Mouse (Mus musculus) stomach, postnatal 0 days (tissue): Measurements from ENCODE around the gene Tmem151b. TPM values are rescaled to one million over a fixed set of nuclear protein-coding genes. Genes with fewer than 3 reads are reported as not detected.
A peak's percentile ranks its signal among the peaks of the same experiment; 100 is the strongest.

Source experiments
- ATAC-seq: fragments of 200-750 bp; cut with Nextera tagmentation; 2 replicates; pipeline ENCODE4 v1.8.0; 2017; ENCODE audit not compliant: low FRiP score, low TSS enrichment
- DNase-seq: peaks from one replicate; pipeline ENCODE4 v3.0.0-alpha.2; 2016; ENCODE audit warnings: low spot score
- H3K27ac ChIP-seq: fragments of 300-500 bp; sonication (generic); replicated peaks from 2 replicates; pipeline ENCODE4 v1.5.1; 2014; ENCODE audit warnings: mild to moderate bottlenecking, control low read depth
- H3K27me3 ChIP-seq: fragments of 300-500 bp; sonication (generic); 2 replicates; pipeline ENCODE4 v1.6.1; 2014; ENCODE audit warnings: low read length; ENCODE audit not compliant: control insufficient read depth, insufficient read depth
- H3K36me3 ChIP-seq: fragments of 300-500 bp; sonication (generic); 2 replicates; pipeline ENCODE4 v1.6.1; 2014; ENCODE audit warnings: low read length, mixed read lengths; ENCODE audit not compliant: control insufficient read depth, insufficient read depth
- H3K4me1 ChIP-seq: fragments of 300-500 bp; sonication (generic); replicated peaks from 2 replicates; pipeline ENCODE4 v1.6.1; 2014; ENCODE audit warnings: antibody characterized with exemption; ENCODE audit not compliant: control insufficient read depth, insufficient read depth
- H3K4me2 ChIP-seq: fragments of 300-500 bp; sonication (generic); replicated peaks from 2 replicates; pipeline ENCODE4 v1.6.1; 2014; ENCODE audit warnings: low read depth, mild to moderate bottlenecking, control low read depth, moderate library complexity
- H3K4me3 ChIP-seq: fragments of 300-500 bp; sonication (generic); 2 replicates; pipeline ENCODE4 v1.5.1; 2014; ENCODE audit warnings: low read depth, low read length, control low read depth
- H3K9ac ChIP-seq: fragments of 300-500 bp; sonication (generic); 2 replicates; pipeline ENCODE4 v1.6.1; 2014; ENCODE audit warnings: mild to moderate bottlenecking, low read length, control low read depth, mixed read lengths
- H3K9me3 ChIP-seq: fragments of 300-500 bp; sonication (generic); 2 replicates; pipeline ENCODE4 v1.6.1; 2016; ENCODE audit warnings: low read length; ENCODE audit not compliant: control insufficient read depth
- CTCF ChIP-seq: IDR thresholded peaks from 2 replicates; pipeline ENCODE4 v1.5.1; 2016; ENCODE audit warnings: antibody characterized with exemption, low read depth, mild to moderate bottlenecking, moderate library complexity
- EP300 ChIP-seq: optimal IDR thresholded peaks from 2 replicates; pipeline ENCODE3; 2016; ENCODE audit warnings: antibody characterized with exemption
- WGBS: fragments of 180-500 bp; shearing (Covaris S2); extraction: QIAGEN DNeasy Blood & Tissue Kit; methylation state at CpG from one replicate; pipeline ENCODE4 v1.1.7; 2014; 5-methylcytosine and 5-hydroxymethylcytosine counted together
- polyA plus RNA-seq: library from polyadenylated mRNA; unstranded; fragments of >200 nt; fragmentation: Nextera tagmentation; extraction: Ambion mirVana; gene quantifications from 2 replicates; pipeline ENCODE4 v1.2.1, GENCODE M21; 2015

Tmem151b gene
- polyA plus RNA-seq, 1 experiment from 2014 or later, result 0.41 TPM

GRCm38 (mm10) chr17:45595736-45596390 lies 46.4 kb upstream of the Tmem151b start:
- Histone ChIP-seq H3K4me2 (peak overlapping the region; percentile 96), H3K4me1 (peaks cover 22% of the 10 kb centered on the region), H3K36me3 (no peaks in the 10 kb centered on the region), H3K9me3 (no peaks in the 10 kb centered on the region), H3K27ac (peak overlapping the region; percentile 65), H3K9ac (peak overlapping the region; percentile 73), H3K27me3 (no peaks in the 10 kb centered on the region), H3K4me3 (peak overlapping the region; percentile 58)
- ATAC-seq (no peak; the same call in 1 of the 2 replicates), DNase-seq (no peak)
- TF ChIP-seq EP300 (no peak), CTCF (no peak)
- WGBS, result 10% methylated on average over 23 of the region's 23 CpGs

DNA sequence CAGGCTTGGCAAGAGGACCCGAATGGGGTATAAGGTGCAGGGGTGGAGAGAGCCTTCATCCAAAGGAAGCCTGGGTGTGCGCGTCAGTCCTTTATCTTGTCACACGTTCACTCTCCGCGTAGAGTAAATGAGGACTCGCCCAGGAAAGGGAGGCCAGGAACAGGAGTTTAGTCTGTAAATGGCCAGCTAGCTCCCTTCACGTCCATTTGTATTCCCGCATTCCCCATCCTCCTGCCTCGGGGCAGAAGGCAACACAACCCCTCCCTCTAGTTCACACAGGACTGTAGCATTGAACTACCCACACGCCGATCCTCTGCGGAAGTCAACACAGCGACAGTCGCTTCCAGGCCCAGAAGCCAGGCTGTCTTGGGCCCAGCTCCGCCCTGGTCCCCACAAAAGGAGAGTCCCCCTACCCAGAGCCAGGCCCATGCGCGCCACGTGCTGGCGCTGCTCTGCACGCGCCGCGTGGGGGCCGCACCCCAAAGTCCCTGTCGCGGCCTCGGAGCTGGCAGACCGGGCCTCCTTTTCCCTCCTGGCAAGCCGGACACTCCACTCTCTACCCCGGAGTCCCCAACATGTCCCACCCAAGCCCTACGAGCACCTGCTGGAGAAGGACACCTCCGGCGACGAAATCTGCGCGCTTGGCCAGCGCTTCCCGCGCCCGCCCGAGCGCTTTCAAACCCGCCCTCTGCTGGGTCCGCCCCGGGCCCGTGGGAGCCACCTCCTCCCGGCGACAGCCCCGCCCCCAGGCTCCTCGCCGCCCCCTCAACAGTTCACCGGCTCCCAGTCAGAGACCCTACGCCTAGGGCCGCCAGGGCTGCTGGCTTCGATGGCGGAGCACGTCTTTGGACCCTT lies 45.6 kb upstream of the Tmem151b start:
- H3K27me3 ChIP-seq, result no peaks in the 10 kb centered on the region
- H3K4me3 ChIP-seq, result peak overlapping the region; percentile 58
- no peak for TF ChIP-seq EP300
- TF ChIP-seq CTCF, result no peak; the same call in 1 of the 2 replicates
- peak overlapping the region; percentile 46; the same call in 1 of the 2 replicates for H3K27ac ChIP-seq
- H3K9me3 ChIP-seq, result no peaks in the 10 kb centered on the region
- no peaks in the 10 kb centered on the region for H3K36me3 ChIP-seq
- 2% methylated on average over 49 of the region's 58 CpGs for WGBS
- DNase-seq (peak; percentile 75), ATAC-seq (peak; percentile 51)
- H3K9ac ChIP-seq, result peak overlapping the region; percentile 73
- peak overlapping the region; percentile 96 for H3K4me2 ChIP-seq
- peaks cover 22% of the 10 kb centered on the region for H3K4me1 ChIP-seq

DNA sequence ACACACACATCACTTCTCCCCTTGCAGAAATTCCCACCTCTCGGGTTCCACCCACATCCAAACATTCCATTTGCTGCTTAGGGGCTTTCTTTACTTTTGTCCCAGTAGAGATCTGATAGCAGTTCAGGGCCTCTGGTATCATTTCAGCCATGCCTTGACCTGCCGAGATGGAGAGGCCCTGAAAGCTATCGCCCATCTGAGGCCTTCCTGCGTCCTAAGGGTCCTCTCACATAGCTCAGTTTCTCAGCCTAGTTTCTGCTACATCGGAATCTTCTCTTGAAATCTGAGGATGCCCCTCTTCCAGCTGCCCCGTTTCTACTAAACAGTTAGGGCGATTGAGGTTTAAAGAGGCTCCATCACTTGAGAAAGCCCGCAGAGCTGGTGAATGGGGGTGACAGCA lies 44.7 kb upstream of the Tmem151b start:
- Histone ChIP-seq H3K27ac (no peak overlapping the region), H3K9ac (no peak overlapping the region), H3K4me2 (peak overlapping the region; percentile 96), H3K9me3 (no peaks in the 10 kb centered on the region), H3K36me3 (peaks cover 6% of the 10 kb centered on the region), H3K27me3 (no peaks in the 10 kb centered on the region), H3K4me1 (peaks cover 22% of the 10 kb centered on the region), H3K4me3 (peak overlapping the region; percentile 58)
- 43% methylated on average over 8 of the region's 8 CpGs for WGBS
- ATAC-seq (no peak), DNase-seq (no peak)
- no peak for TF ChIP-seq EP300
- no peak for TF ChIP-seq CTCF

DNA sequence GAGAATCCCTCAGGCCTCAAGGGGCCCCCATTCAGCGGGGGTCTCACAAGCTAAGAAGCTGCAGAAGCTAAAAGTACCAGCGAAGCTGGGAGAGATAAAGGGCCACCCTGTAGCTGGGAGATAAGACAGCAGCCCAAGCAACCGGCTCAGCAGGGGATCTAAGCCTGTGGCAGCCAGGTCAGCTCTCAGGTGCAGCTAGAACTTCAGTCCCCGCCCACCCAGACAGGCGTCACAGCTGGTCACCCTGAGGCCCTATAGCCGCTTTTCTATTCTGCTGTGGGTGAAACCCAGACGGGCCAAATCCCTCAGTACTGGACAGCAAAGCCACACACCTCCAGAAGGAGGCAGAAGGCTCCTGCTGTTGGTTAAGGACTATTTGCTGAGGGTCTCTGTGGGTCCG lies 44.0 kb upstream of the Tmem151b start:
- H3K4me1 ChIP-seq, result peaks cover 20% of the 10 kb centered on the region
- H3K36me3 ChIP-seq, result peaks cover 6% of the 10 kb centered on the region
- peak overlapping the region; percentile 18; the same call in 1 of the 2 replicates for H3K9ac ChIP-seq
- ATAC-seq, result no peak
- DNase-seq, result no peak
- H3K4me2 ChIP-seq, result peak overlapping the region; percentile 31
- H3K27me3 ChIP-seq, result no peaks in the 10 kb centered on the region
- no peak overlapping the region for H3K27ac ChIP-seq
- TF ChIP-seq CTCF (peak; percentile 54), EP300 (no peak)
- WGBS, result 36% methylated on average over 8 of the region's 8 CpGs
- no peak overlapping the region for H3K4me3 ChIP-seq
- no peaks in the 10 kb centered on the region for H3K9me3 ChIP-seq

- no peak overlapping the region for H3K4me3 ChIP-seq
- H3K27me3 ChIP-seq, result no peaks in the 10 kb centered on the region
- peak overlapping the region; percentile 31 for H3K4me2 ChIP-seq
- H3K4me1 ChIP-seq, result peaks cover 20% of the 10 kb centered on the region
- H3K27ac ChIP-seq, result peak overlapping the region; percentile 73
- DNase-seq, result no peak
- WGBS, result 40% methylated on average over 8 of the region's 8 CpGs
- ATAC-seq, result no peak
- no peak for TF ChIP-seq EP300
- peak overlapping the region; percentile 23; the same call in 1 of the 2 replicates for H3K9ac ChIP-seq
- H3K36me3 ChIP-seq, result peaks cover 6% of the 10 kb centered on the region
- H3K9me3 ChIP-seq, result no peaks in the 10 kb centered on the region
Observed at GRCm38 (mm10) chr17:45592606-45593431, 43.3 kb upstream of the Tmem151b start.
